Mouse (Mus musculus) liver, adult 2 months (tissue): ENCODE data around the gene Msx3.
A peak's percentile ranks its signal among the peaks of the same experiment; 100 is the strongest.

ENCODE experiments used
- CTCF ChIP-seq: fragments of 200-500 bp; IDR thresholded peaks from 2 replicates; pipeline ENCODE4 v1.5.1; 2011; ENCODE audit warnings: low read depth, low read length, control low read depth
- POLR2A ChIP-seq: fragments of 200-500 bp; IDR thresholded peaks from 2 replicates; pipeline ENCODE4 v1.6.1; 2011; ENCODE audit warnings: low read length, control low read depth; ENCODE audit not compliant: insufficient read depth; ENCODE audit errors: extremely low read depth

DNA sequence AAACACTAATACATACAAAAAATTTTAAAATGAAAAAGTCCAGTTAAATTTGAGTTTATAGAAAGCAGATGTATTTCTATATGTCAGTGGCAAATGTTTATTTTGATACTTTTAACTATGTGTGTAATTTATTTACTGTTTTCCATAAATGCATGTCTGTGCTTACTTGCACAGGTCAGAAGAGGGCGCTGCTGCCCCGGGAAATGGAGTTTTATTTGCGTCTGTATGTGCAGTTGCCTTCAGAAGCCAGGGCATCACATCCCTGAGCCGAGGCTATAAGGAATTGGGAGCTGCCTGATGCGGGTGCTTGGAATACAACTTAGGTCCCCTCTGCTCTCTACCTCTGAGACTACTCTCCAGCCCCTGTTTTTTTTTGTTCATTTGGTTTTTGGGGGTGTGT, 29.8 kb upstream of the Msx3 start:
- TF ChIP-seq POLR2A (no peak), CTCF (peak; percentile 80)
